Mouse (Mus musculus): ENCODE measurements around the gene Afg1l.

Afg1l gene

GRCm38 (mm10) chr10:42300805-42301204 lies 177.6 kb downstream of the Afg1l start:
- in situ Hi-C loops (cut with MboI; ENCODE audit: low sequenced_read_pairs): loop anchor here (10.0 to 25.0 kb wide), 3 partner anchors 334 to 686 kb away; no protein-coding TSS in a partner anchor

- in situ Hi-C loops (cut with MboI; ENCODE audit: low sequenced_read_pairs): loop anchor here (10.0 to 25.0 kb wide), 6 partner anchors 315 to 785 kb away; partner anchors contain the start of gene Cd164
Measured at GRCm38 (mm10) chr10:42299967-42300366, 178.4 kb downstream of the Afg1l start.

- in situ Hi-C loops (cut with MboI; ENCODE audit: low sequenced_read_pairs): loop anchor here (10.0 kb wide), 3 partner anchors 315 to 785 kb away; partner anchors contain the start of gene Cd164
Measured at GRCm38 (mm10) chr10:42299426-42299825, 178.9 kb downstream of the Afg1l start.

- in situ Hi-C loops (cut with MboI; ENCODE audit: low sequenced_read_pairs): loop anchor here (10.0 kb wide), 3 partner anchors 313 to 783 kb away; partner anchors contain the start of gene Cd164
Measured at GRCm38 (mm10) chr10:42297954-42298353, 180.4 kb downstream of the Afg1l start.

GRCm38 (mm10) chr10:42297109-42297508 lies 181.3 kb downstream of the Afg1l start:
- in situ Hi-C loops (cut with MboI; ENCODE audit: low sequenced_read_pairs): loop anchor here (10.0 kb wide), 3 partner anchors 312 to 782 kb away; partner anchors contain the start of gene Cd164

GRCm38 (mm10) chr10:42296559-42296958 lies 181.8 kb downstream of the Afg1l start:
- in situ Hi-C loops (cut with MboI; ENCODE audit: low sequenced_read_pairs): loop anchor here (10.0 kb wide), 3 partner anchors 312 to 782 kb away; partner anchors contain the start of gene Cd164

GRCm38 (mm10) chr10:42295028-42295427 lies 183.3 kb downstream of the Afg1l start:
- in situ Hi-C loops (cut with MboI; ENCODE audit: low sequenced_read_pairs): loop anchor here (10.0 kb wide), 3 partner anchors 310 to 780 kb away; partner anchors contain the start of gene Cd164

- in situ Hi-C loops (cut with MboI; ENCODE audit: low sequenced_read_pairs): loop anchor here (5.0 to 10.0 kb wide), 4 partner anchors 310 to 780 kb away; partner anchors contain the start of gene Cd164
Measured at GRCm38 (mm10) chr10:42294392-42294791, 184.0 kb downstream of the Afg1l start.

- in situ Hi-C loops (cut with MboI; ENCODE audit: low sequenced_read_pairs): loop anchor here (5.0 to 10.0 kb wide), 4 partner anchors 309 to 779 kb away; partner anchors contain the start of gene Cd164
Measured at GRCm38 (mm10) chr10:42293877-42294276, 184.5 kb downstream of the Afg1l start.

- in situ Hi-C loops (cut with MboI; ENCODE audit: low sequenced_read_pairs): loop anchor here (5.0 to 10.0 kb wide), 4 partner anchors 307 to 777 kb away; partner anchors contain the start of gene Cd164
Measured at GRCm38 (mm10) chr10:42291360-42291759, 187.0 kb downstream of the Afg1l start.

GRCm38 (mm10) chr10:42287666-42288065 lies 190.7 kb downstream of the Afg1l start:
- in situ Hi-C loops (cut with MboI; ENCODE audit: low sequenced_read_pairs): no loop called here

- in situ Hi-C loops (cut with MboI; ENCODE audit: low sequenced_read_pairs): no loop called here
Measured at GRCm38 (mm10) chr10:42278307-42278850, 200.0 kb downstream of the Afg1l start.

GRCm38 (mm10) chr10:42277476-42278306 lies 200.7 kb downstream of the Afg1l start:
- in situ Hi-C loops (cut with MboI; ENCODE audit: low sequenced_read_pairs): no loop called here

GRCm38 (mm10) chr10:42276507-42277345 lies 201.6 kb downstream of the Afg1l start, which contains the start of gene Foxo3:
TSS of gene Foxo3 (minus strand) at chr10:42276755.
- in situ Hi-C loops (cut with MboI; ENCODE audit: low sequenced_read_pairs): no loop called here

- in situ Hi-C loops (cut with MboI; ENCODE audit: low sequenced_read_pairs): no loop called here
Measured at GRCm38 (mm10) chr10:42275871-42276501, 202.4 kb downstream of the Afg1l start.

- in situ Hi-C loops (cut with MboI; ENCODE audit: low sequenced_read_pairs): no loop called here
Measured at GRCm38 (mm10) chr10:42275401-42275870, 202.9 kb downstream of the Afg1l start.

GRCm38 (mm10) chr10:42274712-42275400 lies 203.5 kb downstream of the Afg1l start:
- in situ Hi-C loops (cut with MboI; ENCODE audit: low sequenced_read_pairs): no loop called here

- in situ Hi-C loops (cut with MboI; ENCODE audit: low sequenced_read_pairs): no loop called here
Measured at GRCm38 (mm10) chr10:42273760-42274691, 204.3 kb downstream of the Afg1l start.
